Comparison of ENCODE assay signal across 26 mouse cellular contexts in genomic region chr4:83379036-83379435, GRCm38 (mm10). TPM values are rescaled to one million over a fixed set of nuclear protein-coding genes. Genes with fewer than 3 reads are reported as not detected.
A peak's percentile ranks its signal among the peaks of the same experiment; 100 is the strongest.
DNase-seq lines count a peak whose midpoint lies in the region; ATAC-seq and TF ChIP-seq lines count a peak whose summit lies in the region.
"Had no signal": no experiment of that assay in that cellular context is flagged by ENCODE, and none has a peak within 500 bp of the region (broad histone marks: within the 10 kb centered on the region; RNA-seq: fewer than 3 reads in every experiment).

No protein-coding gene starts in this region.

- H3K36me3 ChIP-seq in embryonic facial prominence, embryonic 14.5 days (ENCODE audit: control insufficient read depth, insufficient read depth, low read length): no peaks in the 10 kb centered on the region
- H3K36me3 ChIP-seq in embryonic facial prominence, embryonic 10.5 days (replicated peaks): no peaks in the 10 kb centered on the region
- H3K36me3 ChIP-seq in lung, postnatal 0 days (ENCODE audit: insufficient read depth, low read length): no peaks in the 10 kb centered on the region
- no peaks in the 10 kb centered on the region for H3K36me3 ChIP-seq in midbrain, postnatal 0 days (ENCODE audit: insufficient read depth, low read length)
- H3K36me3 ChIP-seq: embryonic facial prominence, embryonic 13.5 days; forebrain, embryonic 15.5 days; heart, embryonic 12.5 days; heart, embryonic 15.5 days; hindbrain, embryonic 10.5 days; hindbrain, embryonic 13.5 days had no signal

- peak; percentile 36 for DNase-seq in embryonic facial prominence, embryonic 14.5 days (ENCODE audit: low spot score)
- no peak for DNase-seq in embryonic facial prominence, embryonic 10.5 days (ENCODE audit: low spot score)
- DNase-seq in lung, postnatal 0 days (ENCODE audit: low spot score): peak; percentile 37
- DNase-seq in lung, adult 18-20 months: no peak
- DNase-seq in Muller cell, postnatal 12 days (ENCODE audit: inconsistent ontology term): peak; percentile 43
- no peak for DNase-seq in midbrain, postnatal 0 days (ENCODE audit: low spot score)
- no peak for DNase-seq in layer of hippocampus, postnatal 14 days (ENCODE audit: low spot score in 2 of 2)
- DNase-seq: adrenal gland, adult 2 months; adrenal gland, postnatal 14 days; cerebellum, adult 11 months; cerebellum, adult 2 months; cerebellum, adult 9-11 months; cerebellum, postnatal 25 days; gastrocnemius, postnatal 25 days; heart, adult 18-20 months; heart, postnatal 10 days; heart, postnatal 36 days had no signal

- H3K9me3 ChIP-seq in embryonic facial prominence, embryonic 14.5 days (ENCODE audit: control insufficient read depth, low read length): no peaks in the 10 kb centered on the region
- no peaks in the 10 kb centered on the region for H3K9me3 ChIP-seq in embryonic facial prominence, embryonic 10.5 days
- no peaks in the 10 kb centered on the region for H3K9me3 ChIP-seq in lung, postnatal 0 days (ENCODE audit: low read length)
- H3K9me3 ChIP-seq in midbrain, postnatal 0 days (ENCODE audit: low read length): no peaks in the 10 kb centered on the region
- H3K9me3 ChIP-seq: embryonic facial prominence, embryonic 13.5 days; forebrain, embryonic 15.5 days; heart, embryonic 12.5 days; heart, embryonic 15.5 days; hindbrain, embryonic 10.5 days; hindbrain, embryonic 13.5 days had no signal

- TF ChIP-seq EP300 in lung, postnatal 0 days (IDR thresholded peaks at IDR 0.05): no peak

- no peaks in the 10 kb centered on the region for H3K4me1 ChIP-seq in embryonic facial prominence, embryonic 14.5 days (ENCODE audit: control insufficient read depth, insufficient read depth, low read length)
- no peaks in the 10 kb centered on the region for H3K4me1 ChIP-seq in embryonic facial prominence, embryonic 10.5 days
- H3K4me1 ChIP-seq in lung, postnatal 0 days (ENCODE audit: insufficient read depth, low read depth, low read length): no peaks in the 10 kb centered on the region
- H3K4me1 ChIP-seq in embryonic fibroblast, embryonic 13.5 days (ENCODE audit: control insufficient read depth, insufficient read depth, low read length): peaks cover 16% of the 10 kb centered on the region
- no peaks in the 10 kb centered on the region for H3K4me1 ChIP-seq in midbrain, postnatal 0 days (ENCODE audit: insufficient read depth, low read length)
- H3K4me1 ChIP-seq: forebrain, embryonic 15.5 days; heart, embryonic 12.5 days; heart, embryonic 15.5 days; hindbrain, embryonic 13.5 days had no signal

- ATAC-seq in embryonic facial prominence, embryonic 14.5 days (ENCODE audit: low read depth): no peak
- peak; percentile 44; the same call in 1 of the 2 replicates for ATAC-seq in lung, postnatal 0 days
- ATAC-seq in midbrain, postnatal 0 days (ENCODE audit: low FRiP score): no peak
- ATAC-seq: CD4-positive, CD25-positive, alpha-beta regulatory T cell, adult 4 months; forebrain, embryonic 15.5 days; hindbrain, embryonic 16.5 days had no signal

- no peak overlapping the region for H3K9ac ChIP-seq in embryonic facial prominence, embryonic 14.5 days (ENCODE audit: low read depth, low read length)
- no peak overlapping the region for H3K9ac ChIP-seq in lung, postnatal 0 days (replicated peaks; ENCODE audit: low read depth)
- H3K9ac ChIP-seq in midbrain, postnatal 0 days (replicated peaks; ENCODE audit: low read length, poor library complexity, severe bottlenecking): no peak overlapping the region
- H3K9ac ChIP-seq: embryonic facial prominence, embryonic 13.5 days; forebrain, embryonic 15.5 days; heart, embryonic 12.5 days; heart, embryonic 15.5 days; hindbrain, embryonic 13.5 days had no signal

- TF ChIP-seq POLR2A in embryonic fibroblast, embryonic 13.5 days (IDR thresholded peaks at IDR 0.05; ENCODE audit: low read depth, low read length): no peak

- H3K27ac ChIP-seq in embryonic facial prominence, embryonic 14.5 days (replicated peaks; ENCODE audit: low read depth, low read length): no peak overlapping the region
- no peak overlapping the region for H3K27ac ChIP-seq in embryonic facial prominence, embryonic 10.5 days (replicated peaks)
- no peak overlapping the region for H3K27ac ChIP-seq in lung, postnatal 0 days (ENCODE audit: low read length)
- H3K27ac ChIP-seq in embryonic fibroblast, embryonic 13.5 days (ENCODE audit: insufficient read depth, low read length): peak overlapping the region; percentile 92
- no peak overlapping the region for H3K27ac ChIP-seq in midbrain, postnatal 0 days (ENCODE audit: low read depth, low read length)
- H3K27ac ChIP-seq: embryonic facial prominence, embryonic 13.5 days; forebrain, embryonic 15.5 days; heart, embryonic 15.5 days; hindbrain, embryonic 10.5 days; hindbrain, embryonic 13.5 days had no signal

- no peak overlapping the region for H3K4me3 ChIP-seq in embryonic facial prominence, embryonic 14.5 days (ENCODE audit: low read depth, low read length)
- H3K4me3 ChIP-seq in embryonic facial prominence, embryonic 10.5 days: no peak overlapping the region
- no peak overlapping the region for H3K4me3 ChIP-seq in lung, postnatal 0 days (ENCODE audit: low read depth, low read length)
- H3K4me3 ChIP-seq in embryonic fibroblast, embryonic 13.5 days (ENCODE audit: insufficient read depth, low read length): no peak overlapping the region
- H3K4me3 ChIP-seq in midbrain, postnatal 0 days (ENCODE audit: low read depth, low read length): no peak overlapping the region
- H3K4me3 ChIP-seq: embryonic facial prominence, embryonic 13.5 days; forebrain, embryonic 15.5 days; heart, embryonic 12.5 days; heart, embryonic 15.5 days; hindbrain, embryonic 10.5 days; hindbrain, embryonic 13.5 days had no signal

- no peak for TF ChIP-seq CTCF in lung, postnatal 0 days (IDR thresholded peaks at IDR 0.05)
- no peak for TF ChIP-seq CTCF in embryonic fibroblast, embryonic 13.5 days (IDR thresholded peaks at IDR 0.05; ENCODE audit: borderline replicate concordance, insufficient read depth, low read length)
- TF ChIP-seq CTCF in midbrain, postnatal 0 days (IDR thresholded peaks at IDR 0.05): no peak

- no peak overlapping the region for H3K4me2 ChIP-seq in embryonic facial prominence, embryonic 14.5 days (ENCODE audit: low read depth, low read length)
- H3K4me2 ChIP-seq in lung, postnatal 0 days (replicated peaks; ENCODE audit: low read depth, low read length): no peak overlapping the region
- H3K4me2 ChIP-seq in midbrain, postnatal 0 days (ENCODE audit: low read depth, low read length, poor library complexity, severe bottlenecking): no peak overlapping the region
- H3K4me2 ChIP-seq: embryonic facial prominence, embryonic 13.5 days; forebrain, embryonic 15.5 days; heart, embryonic 12.5 days; heart, embryonic 15.5 days; hindbrain, embryonic 13.5 days had no signal

- no peaks in the 10 kb centered on the region for H3K27me3 ChIP-seq in embryonic facial prominence, embryonic 14.5 days (replicated peaks; ENCODE audit: control insufficient read depth, insufficient read depth, low read length)
- H3K27me3 ChIP-seq in embryonic facial prominence, embryonic 10.5 days (replicated peaks; ENCODE audit: low read depth, poor library complexity, severe bottlenecking): no peaks in the 10 kb centered on the region
- no peaks in the 10 kb centered on the region for H3K27me3 ChIP-seq in lung, postnatal 0 days (replicated peaks; ENCODE audit: insufficient read depth, low read length)
- H3K27me3 ChIP-seq in midbrain, postnatal 0 days (ENCODE audit: insufficient read depth, low read length): no peaks in the 10 kb centered on the region
- H3K27me3 ChIP-seq: embryonic facial prominence, embryonic 13.5 days; forebrain, embryonic 15.5 days; heart, embryonic 15.5 days; hindbrain, embryonic 13.5 days had no signal

RNA-seq across cellular contexts. Expression of gene Snapc3, which starts 38.5 kb away (rescaled TPM):
- 40.3 and 43.1 TPM in 2 replicates for polyA plus RNA-seq in embryonic facial prominence, embryonic 14.5 days (2014; fragmentation: Nextera tagmentation; extraction: Ambion mirVana)
- 61.8 and 63.3 TPM in 2 replicates for polyA plus RNA-seq in embryonic facial prominence, embryonic 10.5 days (2016; fragmentation: Nextera tagmentation; extraction: Ambion mirVana)
- 21.5 and 24.5 TPM in 2 replicates for polyA plus RNA-seq in lung, postnatal 0 days (2015; fragmentation: Nextera tagmentation; extraction: Ambion mirVana)
- 32.0 and 32.8 TPM in 2 replicates for polyA plus RNA-seq in embryonic fibroblast, embryonic 13.5 days (2011; ENCODE audit: insufficient read length, low read depth, missing spikeins)
- 38.0 and 40.5 TPM in 2 replicates for total RNA-seq in midbrain, postnatal 0 days (2014; rRNA removed)
- polyA plus RNA-seq in midbrain, postnatal 0 days (2015; fragmentation: Nextera tagmentation; extraction: Ambion mirVana): 33.3 and 33.9 TPM in 2 replicates
- total RNA-seq in layer of hippocampus, postnatal 14 days (2021): 10 to 100 TPM; 38.7 to 40.9 TPM

RNA-seq across cellular contexts. Expression of gene Ttc39b, which starts 55.0 kb away (rescaled TPM):
- 4.6 and 5.5 TPM in 2 replicates for polyA plus RNA-seq in embryonic facial prominence, embryonic 14.5 days (2014; fragmentation: Nextera tagmentation; extraction: Ambion mirVana)
- polyA plus RNA-seq in embryonic facial prominence, embryonic 10.5 days (2016; fragmentation: Nextera tagmentation; extraction: Ambion mirVana): 1.6 and 2.4 TPM in 2 replicates
- polyA plus RNA-seq in lung, postnatal 0 days (2015; fragmentation: Nextera tagmentation; extraction: Ambion mirVana): 6.7 and 7.5 TPM in 2 replicates
- polyA plus RNA-seq in embryonic fibroblast, embryonic 13.5 days (2011; ENCODE audit: insufficient read length, low read depth, missing spikeins): 34.6 and 39.5 TPM in 2 replicates
- 14.7 and 16.4 TPM in 2 replicates for total RNA-seq in midbrain, postnatal 0 days (2014; rRNA removed)
- 4.9 and 5.7 TPM in 2 replicates for polyA plus RNA-seq in midbrain, postnatal 0 days (2015; fragmentation: Nextera tagmentation; extraction: Ambion mirVana)
- total RNA-seq in layer of hippocampus, postnatal 14 days (2021): 10 to 100 TPM; 32.5 TPM

Comparison
In these comparisons a context has a peak if more than half of its experiments do, and no peak if none do; other contexts are left out.
1. DNase-seq: peak in embryonic facial prominence, embryonic 14.5 days (single experiment), lung, postnatal 0 days (single experiment) and Muller cell, postnatal 12 days (single experiment); none in embryonic facial prominence, embryonic 10.5 days (single experiment), lung, adult 18-20 months (0 of 2), midbrain, postnatal 0 days (single experiment) and layer of hippocampus, postnatal 14 days (0 of 2).